In the genomic region with DNA sequence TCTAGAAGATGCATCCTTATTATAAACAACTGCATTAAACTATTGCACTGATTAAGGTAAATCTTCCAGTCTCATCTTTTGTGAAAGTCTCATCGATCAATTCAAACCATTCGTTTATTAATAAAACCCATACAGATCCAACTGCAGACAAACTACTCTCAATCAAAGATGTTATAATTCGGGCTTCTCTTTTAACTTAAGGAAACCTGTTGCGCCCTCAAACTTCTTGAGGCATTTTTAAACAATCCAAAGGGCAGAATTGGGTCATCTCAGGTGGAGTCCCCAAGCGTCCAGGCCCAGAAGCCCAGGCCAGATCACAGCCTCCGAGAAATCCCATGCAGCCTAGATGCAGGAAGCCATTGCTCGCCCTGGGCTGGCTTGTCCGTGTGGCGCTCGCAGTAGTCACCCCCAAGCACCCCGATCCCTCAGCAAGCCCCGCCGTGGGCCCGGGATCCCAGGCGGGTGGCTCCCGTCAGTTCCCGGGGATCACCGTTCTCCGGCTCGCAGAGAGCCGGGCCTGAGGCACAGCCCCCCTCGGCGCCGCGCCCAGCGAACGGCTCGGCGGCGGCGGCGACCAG, we compare ENCODE assay signal across 8 mouse cellular contexts. TPM values are rescaled to one million over a fixed set of nuclear protein-coding genes. Genes with fewer than 3 reads are reported as not detected.
A peak's percentile ranks its signal among the peaks of the same experiment; 100 is the strongest.
DNase-seq lines count a peak whose midpoint lies in the region; ATAC-seq lines count a peak whose summit lies in the region.

No protein-coding gene starts in this region.

- no peaks in the 10 kb centered on the region for H3K9me3 ChIP-seq in kidney, embryonic 14.5 days (ENCODE audit: control insufficient read depth, low read length)
- H3K9me3 ChIP-seq in megakaryocyte, embryonic 14.5 days, result peaks cover 10% of the 10 kb centered on the region

- H3K27me3 ChIP-seq in kidney, embryonic 14.5 days (ENCODE audit: control insufficient read depth, insufficient read depth, low read length), result no peaks in the 10 kb centered on the region
- H3K27me3 ChIP-seq in megakaryocyte, embryonic 14.5 days (replicated peaks), result no peaks in the 10 kb centered on the region
- H3K27me3 ChIP-seq in splenic B cell, adult 2 months (ENCODE audit: control insufficient read depth, insufficient read depth, low read length, poor library complexity, severe bottlenecking), result no peaks in the 10 kb centered on the region

- peak overlapping the region; percentile 98 for H3K9ac ChIP-seq in kidney, embryonic 14.5 days (ENCODE audit: low read depth, low read length)

- H3K36me3 ChIP-seq in kidney, embryonic 14.5 days (ENCODE audit: control insufficient read depth, insufficient read depth, low read length), result no peaks in the 10 kb centered on the region
- H3K36me3 ChIP-seq in megakaryocyte, embryonic 14.5 days (replicated peaks; ENCODE audit: low read length), result peaks cover 29% of the 10 kb centered on the region
- peaks cover 1% of the 10 kb centered on the region for H3K36me3 ChIP-seq in splenic B cell, adult 2 months (ENCODE audit: control insufficient read depth, insufficient read depth, low read length, poor library complexity, severe bottlenecking)

- peak overlapping the region; percentile 80 for H3K4me2 ChIP-seq in kidney, embryonic 14.5 days (replicated peaks; ENCODE audit: low read depth, low read length)

- H3K4me3 ChIP-seq in kidney, embryonic 14.5 days (ENCODE audit: low read length), result peak overlapping the region; percentile 87
- H3K4me3 ChIP-seq in megakaryocyte, embryonic 14.5 days (replicated peaks), result peak overlapping the region; percentile 95

- WGBS in kidney, embryonic 14.5 days, result 7% methylated on average over 25 of the region's 32 CpGs

- H3K27ac ChIP-seq in kidney, embryonic 14.5 days (ENCODE audit: low read depth, low read length), result peak overlapping the region; percentile 99

- peak; percentile 63 for ATAC-seq in kidney, embryonic 14.5 days (ENCODE audit: low FRiP score, low TSS enrichment)

- H3K4me1 ChIP-seq in kidney, embryonic 14.5 days (ENCODE audit: control insufficient read depth, insufficient read depth, low read length), result peaks cover 16% of the 10 kb centered on the region
- H3K4me1 ChIP-seq in megakaryocyte, embryonic 14.5 days, result peaks cover 58% of the 10 kb centered on the region

- DNase-seq in kidney, adult 18-20 months, result peak; percentile 72
- DNase-seq in kidney, postnatal 10 days, result no peak
- DNase-seq in CD4-positive, CD25-positive, alpha-beta regulatory T cell, adult 2 months (ENCODE audit: low read depth, low spot score), result peak; percentile 49
- DNase-seq in cerebellum, adult 11-12 months, result peak; percentile 51
- DNase-seq in forelimb bud, embryonic 11.5 days (ENCODE audit: low read depth, low spot score), result peak; percentile 57
- DNase-seq in splenic B cell, adult 2 months (ENCODE audit: low read depth, low spot score), result peak; percentile 49

RNA-seq across cellular contexts. Expression of a gene that starts 0.5 kb away (rescaled TPM):
- 27.6 and 44.5 TPM in 2 replicates for polyA plus RNA-seq in kidney, embryonic 14.5 days (2014; fragmentation: Nextera tagmentation; extraction: Ambion mirVana)
- polyA plus RNA-seq in megakaryocyte, embryonic 14.5 days (2012; ENCODE audit: insufficient read depth, low replicate concordance), result 35.2 and 38.7 TPM in 2 replicates
